Mouse (Mus musculus) lung, embryonic 16.5 days (tissue): ENCODE results near the gene Ubxn1. TPM values are rescaled to one million over a fixed set of nuclear protein-coding genes. Genes with fewer than 3 reads are reported as not detected.
"Not testable (repeated sequence)": the region's sequence is repeated elsewhere in the genome, so short reads cannot be mapped to it uniquely, and the experiment has no call there.

Experiments used
- ATAC-seq: fragments of 200-750 bp; cut with Nextera tagmentation; 2 replicates; pipeline ENCODE4 v1.8.0; 2017; ENCODE audit warnings: low read depth, mild to moderate bottlenecking, moderate library complexity
- H3K27ac ChIP-seq: fragments of 300-500 bp; sonication (generic); 2 replicates; pipeline ENCODE4 v1.5.1; 2014; ENCODE audit warnings: mild to moderate bottlenecking, control low read depth, low read length
- H3K27me3 ChIP-seq: fragments of 300-500 bp; sonication (generic); 2 replicates; pipeline ENCODE4 v1.6.1; 2014; ENCODE audit warnings: low read depth, low read length, mixed read lengths; ENCODE audit not compliant: control insufficient read depth, insufficient read depth
- H3K36me3 ChIP-seq: fragments of 300-500 bp; sonication (generic); 2 replicates; pipeline ENCODE4 v1.6.1; 2014; ENCODE audit warnings: low read length; ENCODE audit not compliant: control insufficient read depth, insufficient read depth
- H3K4me1 ChIP-seq: fragments of 300-500 bp; sonication (generic); replicated peaks from 2 replicates; pipeline ENCODE4 v1.6.1; 2014; ENCODE audit warnings: low read length, mixed read lengths; ENCODE audit not compliant: control insufficient read depth, insufficient read depth
- H3K4me2 ChIP-seq: fragments of 300-500 bp; sonication (generic); 2 replicates; pipeline ENCODE4 v1.6.1; 2014; ENCODE audit warnings: low read depth, low read length, control low read depth
- H3K4me3 ChIP-seq: fragments of 300-500 bp; sonication (generic); 2 replicates; pipeline ENCODE4 v1.5.1; 2014; ENCODE audit warnings: mild to moderate bottlenecking, low read length, control low read depth
- H3K9ac ChIP-seq: fragments of 300-500 bp; sonication (generic); 2 replicates; pipeline ENCODE4 v1.6.1; 2014; ENCODE audit warnings: low read length, control low read depth
- H3K9me3 ChIP-seq: fragments of 300-500 bp; sonication (generic); 2 replicates; pipeline ENCODE4 v1.6.1; 2016; ENCODE audit warnings: low read length; ENCODE audit not compliant: control insufficient read depth
- WGBS: fragments of 180-500 bp; shearing (Covaris S2); extraction: QIAGEN DNeasy Blood & Tissue Kit; methylation state at CpG from one replicate; pipeline ENCODE4 v1.1.7; 2014; 5-methylcytosine and 5-hydroxymethylcytosine counted together
- polyA plus RNA-seq: library from polyadenylated mRNA; unstranded; fragments of >200 nt; fragmentation: Nextera tagmentation; extraction: Ambion mirVana; gene quantifications from 2 replicates; pipeline ENCODE4 v1.2.1, GENCODE M21; 2015

The Ubxn1 gene
- polyA plus RNA-seq, 1 experiment from 2014 or later: 164 TPM

- H3K9me3 ChIP-seq: no peaks in the 10 kb centered on the region
- H3K4me1 ChIP-seq: no peaks in the 10 kb centered on the region
- peak; percentile 22; the same call in 1 of the 2 replicates for ATAC-seq
- H3K27me3 ChIP-seq: no peaks in the 10 kb centered on the region
- peaks cover 3% of the 10 kb centered on the region; the same call in 1 of the 2 replicates for H3K36me3 ChIP-seq
- no peak overlapping the region; the same call in 1 of the 2 replicates for H3K9ac ChIP-seq
- WGBS: 47% methylated on average over 10 of the region's 10 CpGs
- H3K27ac ChIP-seq: no peak overlapping the region
- H3K4me3 ChIP-seq: no peak overlapping the region
- no peak overlapping the region for H3K4me2 ChIP-seq
Measured at GRCm38 (mm10) chr19:8852236-8852928, 18.9 kb upstream of the Ubxn1 start.

GRCm38 (mm10) chr19:8853117-8853516, 18.2 kb upstream of the Ubxn1 start:
- WGBS: 78% methylated on average over 3 of the region's 3 CpGs
- no peaks in the 10 kb centered on the region for H3K4me1 ChIP-seq
- ATAC-seq: no peak
- no peaks in the 10 kb centered on the region for H3K36me3 ChIP-seq
- no peak overlapping the region for H3K9ac ChIP-seq
- no peak overlapping the region for H3K27ac ChIP-seq
- no peaks in the 10 kb centered on the region for H3K27me3 ChIP-seq
- no peak overlapping the region for H3K4me2 ChIP-seq
- no peaks in the 10 kb centered on the region for H3K9me3 ChIP-seq
- H3K4me3 ChIP-seq: no peak overlapping the region

GRCm38 (mm10) chr19:8857689-8858088, 13.6 kb upstream of the Ubxn1 start:
- no peaks in the 10 kb centered on the region for H3K27me3 ChIP-seq
- ATAC-seq: no peak
- H3K27ac ChIP-seq: no peak overlapping the region
- H3K9me3 ChIP-seq: no peaks in the 10 kb centered on the region
- H3K4me3 ChIP-seq: no peak overlapping the region
- no peaks in the 10 kb centered on the region for H3K4me1 ChIP-seq
- H3K36me3 ChIP-seq: no peaks in the 10 kb centered on the region
- no peak overlapping the region for H3K4me2 ChIP-seq
- WGBS: 31% methylated on average over 4 of the region's 4 CpGs
- no peak overlapping the region for H3K9ac ChIP-seq

- no peak overlapping the region for H3K9ac ChIP-seq
- no peaks in the 10 kb centered on the region for H3K36me3 ChIP-seq
- ATAC-seq: no peak
- no peak overlapping the region for H3K4me3 ChIP-seq
- no peaks in the 10 kb centered on the region for H3K4me1 ChIP-seq
- no peaks in the 10 kb centered on the region for H3K9me3 ChIP-seq
- 16% methylated on average over 1 of the region's 1 CpGs for WGBS
- H3K4me2 ChIP-seq: no peak overlapping the region
- H3K27ac ChIP-seq: no peak overlapping the region
- no peaks in the 10 kb centered on the region for H3K27me3 ChIP-seq
Measured at GRCm38 (mm10) chr19:8859018-8859417, 12.3 kb upstream of the Ubxn1 start.

GRCm38 (mm10) chr19:8864265-8864664, 7.0 kb upstream of the Ubxn1 start:
- ATAC-seq: no peak
- no peak overlapping the region for H3K9ac ChIP-seq
- no peaks in the 10 kb centered on the region for H3K4me1 ChIP-seq
- no peaks in the 10 kb centered on the region for H3K36me3 ChIP-seq
- H3K9me3 ChIP-seq: no peaks in the 10 kb centered on the region
- no peak overlapping the region for H3K4me3 ChIP-seq
- H3K27me3 ChIP-seq: no peaks in the 10 kb centered on the region
- H3K27ac ChIP-seq: no peak overlapping the region
- H3K4me2 ChIP-seq: no peak overlapping the region
- WGBS: 72% methylated on average over 6 of the region's 6 CpGs

- not testable (repeated sequence) for ATAC-seq
- Histone ChIP-seq H3K4me2 (peak overlapping the region; percentile 64), H3K36me3 (peaks cover 11% of the 10 kb centered on the region)
Measured at GRCm38 (mm10) chr19:8870381-8870780, 915 bp upstream of the Ubxn1 start.

GRCm38 (mm10) chr19:8870838-8871237, 458 bp upstream of the Ubxn1 start:
- ATAC-seq: peak; percentile 31; the same call in 1 of the 2 replicates
- WGBS: 30% methylated on average over 9 of the region's 9 CpGs
- Histone ChIP-seq H3K27me3 (no peaks in the 10 kb centered on the region), H3K9me3 (no peaks in the 10 kb centered on the region), H3K4me2 (peak overlapping the region; percentile 64), H3K9ac (peak overlapping the region; percentile 99), H3K4me3 (peak overlapping the region; percentile 99), H3K4me1 (peaks cover 10% of the 10 kb centered on the region), H3K27ac (peak overlapping the region; percentile 58), H3K36me3 (peaks cover 14% of the 10 kb centered on the region)

More at GRCm38 (mm10) chr19:8870381-8870780, 915 bp upstream of the Ubxn1 start:
- Histone ChIP-seq H3K4me1 (peaks cover 10% of the 10 kb centered on the region), H3K9ac (peak overlapping the region; percentile 99; the same call in 1 of the 2 replicates), H3K4me3 (peak overlapping the region; percentile 99)
- WGBS: 85% methylated on average over 3 of the region's 3 CpGs
- not testable (repeated sequence) for H3K27ac ChIP-seq, H3K9me3 ChIP-seq, H3K27me3 ChIP-seq

- peak overlapping the region; percentile 99 for H3K9ac ChIP-seq
- ATAC-seq: no peak
- no peaks in the 10 kb centered on the region for H3K9me3 ChIP-seq
- H3K4me2 ChIP-seq: peak overlapping the region; percentile 69
- H3K27me3 ChIP-seq: no peaks in the 10 kb centered on the region
- 61% methylated on average over 10 of the region's 10 CpGs for WGBS
- peaks cover 10% of the 10 kb centered on the region for H3K4me1 ChIP-seq
- H3K27ac ChIP-seq: no peak overlapping the region
- H3K36me3 ChIP-seq: peaks cover 17% of the 10 kb centered on the region
- H3K4me3 ChIP-seq: peak overlapping the region; percentile 99
Measured at GRCm38 (mm10) chr19:8872266-8872840, 1.1 kb downstream of the Ubxn1 start.

- no peak for ATAC-seq
- no peak overlapping the region for H3K9ac ChIP-seq
- no peaks in the 10 kb centered on the region for H3K9me3 ChIP-seq
- 88% methylated on average over 7 of the region's 7 CpGs for WGBS
- H3K4me1 ChIP-seq: peaks cover 10% of the 10 kb centered on the region
- H3K27me3 ChIP-seq: no peaks in the 10 kb centered on the region
- H3K4me2 ChIP-seq: no peak overlapping the region
- H3K36me3 ChIP-seq: peaks cover 17% of the 10 kb centered on the region
- no peak overlapping the region for H3K27ac ChIP-seq
- H3K4me3 ChIP-seq: no peak overlapping the region
Measured at GRCm38 (mm10) chr19:8875031-8875430, 3.7 kb downstream of the Ubxn1 start.
